Mouse (Mus musculus) yolk sac, embryonic 10.5 days (tissue): ENCODE results near the gene Vps25.

Experiments used
- DNase-seq: peaks from one replicate; pipeline ENCODE4 v3.0.0-alpha.2; 2017; ENCODE audit warnings: low spot score

Gene Vps25

GRCm38 (mm10) chr11:101253613-101254389, at the start of gene Vps25:
Gene Vps25 (plus strand): TSS chr11:101253707.
- peak; percentile 90 for DNase-seq

GRCm38 (mm10) chr11:101211970-101212369, 41.5 kb upstream of the Vps25 start:
- DNase-seq, result peak; percentile 56

GRCm38 (mm10) chr11:101216936-101217335, 36.6 kb upstream of the Vps25 start:
- DNase-seq, result no peak

GRCm38 (mm10) chr11:101218436-101219055, 35.0 kb upstream of the Vps25 start:
- no peak for DNase-seq

- no peak for DNase-seq
Measured at GRCm38 (mm10) chr11:101220853-101221252, 32.7 kb upstream of the Vps25 start.

- no peak for DNase-seq
Measured at GRCm38 (mm10) chr11:101221306-101221986, 32.1 kb upstream of the Vps25 start.

- no peak for DNase-seq
Measured at GRCm38 (mm10) chr11:101224337-101224736, 29.2 kb upstream of the Vps25 start.

- DNase-seq, result no peak
Measured at GRCm38 (mm10) chr11:101225331-101226064, 28.0 kb upstream of the Vps25 start.

GRCm38 (mm10) chr11:101226065-101226701, 27.3 kb upstream of the Vps25 start, which contains the start of gene Ezh1:
Gene Ezh1 (minus strand): TSS chr11:101226463.
- DNase-seq, result peak; percentile 92

GRCm38 (mm10) chr11:101229361-101229900, 24.1 kb upstream of the Vps25 start:
- DNase-seq, result no peak

- DNase-seq, result peak; percentile 65
Measured at GRCm38 (mm10) chr11:101230061-101230511, 23.4 kb upstream of the Vps25 start.

GRCm38 (mm10) chr11:101230526-101230925, 23.0 kb upstream of the Vps25 start:
- DNase-seq, result no peak

- peak; percentile 62 for DNase-seq
Measured at GRCm38 (mm10) chr11:101230991-101231871, 22.3 kb upstream of the Vps25 start.

GRCm38 (mm10) chr11:101232010-101232839, 21.3 kb upstream of the Vps25 start:
- peak; percentile 68 for DNase-seq

- DNase-seq, result no peak
Measured at GRCm38 (mm10) chr11:101233240-101233639, 20.3 kb upstream of the Vps25 start.

- DNase-seq, result no peak
Measured at GRCm38 (mm10) chr11:101234124-101234523, 19.4 kb upstream of the Vps25 start.

- no peak for DNase-seq
Measured at GRCm38 (mm10) chr11:101235429-101235828, 18.1 kb upstream of the Vps25 start.

- DNase-seq, result no peak
Measured at GRCm38 (mm10) chr11:101236782-101237181, 16.7 kb upstream of the Vps25 start.

- no peak for DNase-seq
Measured at GRCm38 (mm10) chr11:101238071-101238647, 15.3 kb upstream of the Vps25 start.
